Mouse (Mus musculus): Measurements from ENCODE around the gene Ccdc169. TPM values are rescaled to one million over a fixed set of nuclear protein-coding genes. Genes with fewer than 3 reads are reported as not detected.
"Not testable (repeated sequence)": the region's sequence is repeated elsewhere in the genome, so short reads cannot be mapped to it uniquely, and the experiment has no call there.

The Ccdc169 gene
- polyA plus RNA-seq, 1 experiment, result 0.45 TPM

DNA sequence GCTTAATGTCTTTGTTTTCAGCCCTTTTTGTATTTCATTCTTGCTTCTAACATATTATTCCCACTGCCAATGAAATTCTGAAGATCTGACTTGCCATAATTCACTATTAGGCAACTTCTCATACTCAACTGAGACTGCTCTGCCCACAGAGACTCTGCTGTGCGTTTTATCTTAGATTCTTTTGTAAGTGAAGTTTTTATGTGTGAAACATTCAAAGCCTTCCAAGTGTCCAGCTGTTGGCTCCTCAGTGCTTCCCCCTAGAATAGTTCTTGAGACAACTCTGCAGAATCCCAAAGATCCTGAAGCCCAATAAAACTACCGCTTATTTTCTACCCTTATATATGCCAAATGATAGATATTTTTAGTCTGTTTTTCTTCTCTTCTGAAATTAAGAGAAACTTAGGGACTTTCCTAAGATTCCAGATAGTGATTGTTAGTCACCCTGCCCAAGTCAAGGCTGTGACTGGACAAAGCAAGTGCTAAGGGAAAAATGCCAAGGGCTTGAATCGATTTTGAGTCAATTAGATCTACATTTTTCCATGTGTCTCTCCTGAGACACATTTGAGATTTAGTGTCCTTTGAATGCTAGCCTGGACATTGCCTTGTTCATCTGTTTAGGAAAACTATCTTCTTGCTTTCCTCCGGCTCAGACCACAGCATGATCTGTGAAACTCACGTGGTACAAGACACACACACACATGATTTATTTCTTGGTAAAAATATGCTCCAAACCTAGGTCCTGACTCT, 58.6 kb downstream of the Ccdc169 start:
- DNase-seq (ENCODE audit: low read depth), result no peak

DNA sequence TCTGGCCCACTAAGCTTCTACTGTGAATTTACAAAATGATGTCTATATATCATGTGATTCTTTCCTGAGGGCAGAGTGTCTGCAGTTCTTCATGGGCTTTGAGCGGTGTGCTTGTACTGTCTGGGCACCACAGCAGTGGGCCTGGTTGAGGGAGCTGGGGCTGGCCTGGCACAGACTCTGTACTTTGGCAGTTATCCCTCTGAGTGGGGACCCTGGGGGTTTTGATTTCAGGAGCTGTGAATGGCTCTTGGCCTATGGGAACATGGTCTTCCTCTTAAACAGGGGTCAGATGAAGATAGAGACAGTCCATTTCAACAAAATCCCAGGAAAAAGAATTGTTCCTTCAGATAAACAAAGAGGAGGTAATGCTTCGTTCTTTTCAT, 59.2 kb downstream of the Ccdc169 start:
- no peak for DNase-seq (ENCODE audit: low read depth)

DNA sequence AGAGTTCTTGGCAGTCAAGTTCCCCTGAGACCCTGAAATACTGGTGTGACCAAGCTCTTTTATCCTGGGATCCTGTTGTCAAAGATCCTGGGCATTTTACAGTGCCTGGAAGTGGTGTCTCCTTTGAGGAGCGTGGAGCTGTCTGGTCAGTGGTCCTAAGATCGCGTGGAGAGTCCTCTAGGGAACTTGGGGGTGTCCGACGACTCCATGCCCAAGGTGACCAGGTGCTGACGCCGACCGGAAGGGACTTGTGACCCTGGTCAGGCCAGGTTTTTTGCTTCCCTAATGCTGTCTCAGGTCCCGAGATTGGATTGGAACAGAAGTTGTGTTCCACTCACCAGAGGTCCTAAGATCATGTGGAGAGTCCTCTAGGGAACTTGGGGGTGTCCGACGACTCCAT, 66.5 kb downstream of the Ccdc169 start:
- DNase-seq (ENCODE audit: low read depth), result not testable (repeated sequence)

DNA sequence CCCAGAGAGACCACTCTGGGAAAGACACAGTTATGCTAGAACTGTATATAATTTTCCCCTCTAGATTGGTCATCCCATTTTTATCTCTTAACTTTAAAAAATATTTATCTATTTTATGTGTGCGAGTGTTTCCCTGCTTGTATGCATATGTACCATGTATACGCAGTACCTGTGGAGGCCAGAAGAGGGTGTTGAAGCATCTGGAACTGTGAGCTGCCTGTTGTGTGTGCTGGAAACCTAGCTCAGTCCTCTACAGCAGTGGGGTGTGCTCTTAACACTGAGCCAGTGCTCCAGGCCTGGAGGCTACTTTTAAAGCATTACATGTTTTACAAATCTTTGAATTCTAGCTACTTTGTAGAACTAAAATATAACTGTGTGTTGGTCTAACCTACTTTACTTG, 69.3 kb downstream of the Ccdc169 start:
- no peak for DNase-seq (ENCODE audit: low read depth)

DNA sequence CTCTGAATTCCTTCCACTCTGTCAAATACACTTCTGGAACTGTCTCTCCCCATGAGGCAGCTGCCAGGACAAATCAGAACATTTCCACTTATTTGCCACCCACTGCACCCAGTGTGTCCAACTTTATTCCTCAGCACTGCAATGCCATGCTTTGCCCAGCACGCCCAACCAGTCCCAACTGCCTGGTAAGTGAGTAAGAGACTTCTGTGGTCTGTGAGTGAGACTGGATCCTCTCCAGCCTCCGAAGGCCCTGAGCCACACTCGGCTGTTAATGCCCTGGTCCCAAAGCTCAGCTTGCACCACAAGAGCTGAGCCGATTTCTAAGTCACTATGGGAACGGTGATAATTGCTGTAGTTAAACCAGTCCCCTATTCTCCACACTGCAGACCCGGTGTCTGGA, 70.5 kb downstream of the Ccdc169 start:
- no peak for DNase-seq (ENCODE audit: low read depth)

DNA sequence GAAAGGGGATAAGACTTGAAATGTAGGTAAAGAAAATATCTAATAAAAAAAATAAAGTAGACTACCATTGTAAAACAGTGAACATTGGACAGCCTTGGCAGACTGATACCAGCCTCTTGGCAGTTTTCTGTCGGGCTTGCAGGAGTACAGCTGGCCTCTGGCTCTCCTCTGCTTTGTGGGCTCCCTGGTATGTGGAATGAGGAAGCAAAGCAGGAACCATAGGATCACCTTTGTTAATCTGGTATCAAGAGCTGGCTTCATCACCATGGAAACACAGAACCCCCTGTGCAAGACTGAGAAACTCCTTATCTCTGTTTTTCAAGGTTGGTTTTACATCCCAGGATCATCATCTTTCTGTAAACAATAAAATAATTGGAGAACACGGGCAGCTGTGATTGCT, 75.1 kb downstream of the Ccdc169 start:
- DNase-seq (ENCODE audit: low read depth), result no peak

DNA sequence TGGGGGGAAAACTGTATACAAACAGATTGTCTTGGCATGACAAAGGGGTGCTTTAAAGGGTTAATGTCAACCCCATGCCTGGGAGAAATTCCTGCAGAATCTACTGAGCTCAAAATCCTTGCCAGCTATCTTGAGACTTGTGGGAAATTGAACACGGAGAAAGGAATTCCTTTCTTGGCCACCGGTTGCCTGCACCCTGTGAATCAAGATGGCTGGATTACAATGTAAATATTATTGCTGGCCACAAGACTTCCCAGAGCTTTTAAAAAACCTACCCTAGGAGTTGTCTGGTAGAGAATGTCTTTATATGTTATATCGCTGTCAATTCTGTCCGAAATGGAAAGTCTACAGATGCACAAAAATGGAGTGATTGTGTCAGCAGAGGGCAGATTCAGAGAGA, 76.6 kb downstream of the Ccdc169 start:
- DNase-seq (ENCODE audit: low read depth), result no peak

DNA sequence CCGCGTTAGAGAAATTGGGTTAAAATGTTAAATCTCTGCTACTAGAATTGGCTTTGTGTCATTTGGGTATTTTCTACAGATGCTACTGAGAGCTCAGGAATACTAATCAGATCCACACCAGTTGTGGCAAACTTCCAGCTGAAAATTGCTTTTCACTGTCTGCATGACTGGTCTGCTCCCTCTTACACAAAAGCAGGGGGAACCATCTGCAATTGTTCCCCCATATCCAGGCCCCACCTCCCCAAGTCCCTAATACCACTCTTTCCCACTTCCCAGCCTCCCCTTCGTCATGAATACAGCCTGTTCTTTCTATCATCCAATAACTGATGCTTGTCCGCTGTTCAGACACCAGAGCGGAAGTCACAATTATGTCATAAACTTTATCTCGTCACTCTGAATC, 77.3 kb downstream of the Ccdc169 start:
- DNase-seq (ENCODE audit: low read depth), result no peak

DNA sequence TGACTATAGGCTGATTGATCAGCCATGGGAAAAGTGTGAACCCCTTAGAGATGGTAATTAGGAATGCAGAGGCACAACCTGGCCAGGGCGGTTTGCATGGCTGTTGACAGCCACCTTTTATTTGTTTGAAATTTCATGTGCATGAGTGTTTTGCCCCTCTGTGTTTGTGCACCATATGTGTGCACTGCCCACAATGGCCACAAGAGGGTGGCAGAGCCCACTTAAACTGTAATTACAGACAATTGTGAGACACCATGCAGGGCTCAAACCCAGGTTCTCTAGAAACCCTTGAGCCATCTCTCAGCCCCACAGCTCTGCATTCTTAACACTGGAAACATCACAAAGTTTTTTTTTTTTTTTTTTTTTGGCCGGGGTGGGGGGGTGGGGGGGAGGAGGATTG, 85.4 kb downstream of the Ccdc169 start:
- no peak for DNase-seq (ENCODE audit: low read depth)

Other genes with a start within 250 kb of the Ccdc169 start
- not detected in 2 replicates for gene Sertm1, start 221.5 kb upstream of the Ccdc169 start, polyA plus RNA-seq (2012; rRNA removed)
- gene Ccna1, start 81.8 kb upstream of the Ccdc169 start, polyA plus RNA-seq (2012; rRNA removed), result 0.27 and 0.94 TPM in 2 replicates
- 11.5 and 12.1 TPM in 2 replicates for gene Spg20, start 25.2 kb upstream of the Ccdc169 start, polyA plus RNA-seq (2012; rRNA removed)
- 0.04 TPM in 1 of 2 replicates, not detected in the other for gene Sohlh2, start 44.7 kb downstream of the Ccdc169 start, polyA plus RNA-seq (2012; rRNA removed)
- 5.1 and 7.1 TPM in 2 replicates for gene Dclk1, start 105.0 kb downstream of the Ccdc169 start, polyA plus RNA-seq (2012; rRNA removed)

Data from gonadal fat pad, adult 2 months (tissue).